Mouse (Mus musculus): ENCODE measurements around the gene Edaradd. TPM values are rescaled to one million over a fixed set of nuclear protein-coding genes. Genes with fewer than 3 reads are reported as not detected.

The Edaradd gene
- polyA plus RNA-seq (2012; rRNA removed): 1.0 and 1.3 TPM in 2 replicates

GRCm38 (mm10) chr13:12519955-12520584, at the start of gene Edaradd:
Gene Edaradd, minus strand, starts transcription at chr13:12520438.
- DNase-seq (ENCODE audit: low spot score): peak; percentile 56

GRCm38 (mm10) chr13:12569741-12570140, 49.5 kb upstream of the Edaradd start:
- no peak for DNase-seq (ENCODE audit: low spot score)

- DNase-seq (ENCODE audit: low spot score): no peak
Measured at GRCm38 (mm10) chr13:12568597-12569469, 48.6 kb upstream of the Edaradd start.

- DNase-seq (ENCODE audit: low spot score): no peak
Measured at GRCm38 (mm10) chr13:12567936-12568335, 47.7 kb upstream of the Edaradd start.

GRCm38 (mm10) chr13:12565621-12566390, 45.6 kb upstream of the Edaradd start, which contains the start of gene Ero1lb:
Gene Ero1lb, plus strand, starts transcription at chr13:12565874.
- peak; percentile 91 for DNase-seq (ENCODE audit: low spot score)

- no peak for DNase-seq (ENCODE audit: low spot score)
Measured at GRCm38 (mm10) chr13:12562256-12562655, 42.0 kb upstream of the Edaradd start.

- no peak for DNase-seq (ENCODE audit: low spot score)
Measured at GRCm38 (mm10) chr13:12561729-12562128, 41.5 kb upstream of the Edaradd start.

GRCm38 (mm10) chr13:12559462-12560120, 39.4 kb upstream of the Edaradd start:
- DNase-seq (ENCODE audit: low spot score): no peak

- DNase-seq (ENCODE audit: low spot score): no peak
Measured at GRCm38 (mm10) chr13:12559044-12559443, 38.8 kb upstream of the Edaradd start.

- no peak for DNase-seq (ENCODE audit: low spot score)
Measured at GRCm38 (mm10) chr13:12554211-12554610, 34.0 kb upstream of the Edaradd start.

GRCm38 (mm10) chr13:12543880-12544568, 23.8 kb upstream of the Edaradd start:
- DNase-seq (ENCODE audit: low spot score): no peak

- DNase-seq (ENCODE audit: low spot score): no peak
Measured at GRCm38 (mm10) chr13:12543246-12543645, 23.0 kb upstream of the Edaradd start.

GRCm38 (mm10) chr13:12542006-12542981, 22.1 kb upstream of the Edaradd start:
- DNase-seq (ENCODE audit: low spot score): peak; percentile 29

GRCm38 (mm10) chr13:12540119-12540518, 19.9 kb upstream of the Edaradd start:
- DNase-seq (ENCODE audit: low spot score): no peak

GRCm38 (mm10) chr13:12539716-12540115, 19.5 kb upstream of the Edaradd start:
- no peak for DNase-seq (ENCODE audit: low spot score)

- peak; percentile 32 for DNase-seq (ENCODE audit: low spot score)
Measured at GRCm38 (mm10) chr13:12537971-12538370, 17.7 kb upstream of the Edaradd start.

- DNase-seq (ENCODE audit: low spot score): no peak
Measured at GRCm38 (mm10) chr13:12534628-12535027, 14.4 kb upstream of the Edaradd start.

GRCm38 (mm10) chr13:12525678-12526077, 5.4 kb upstream of the Edaradd start:
- no peak for DNase-seq (ENCODE audit: low spot score)

- DNase-seq (ENCODE audit: low spot score): no peak
Measured at GRCm38 (mm10) chr13:12522346-12522745, 2.1 kb upstream of the Edaradd start.

- DNase-seq (ENCODE audit: low spot score): no peak
Measured at GRCm38 (mm10) chr13:12519371-12519770, 867 bp downstream of the Edaradd start.

All from urinary bladder, adult 2 months (tissue).